Mouse (Mus musculus): ENCODE data around the gene Ankrd44. TPM values are rescaled to one million over a fixed set of nuclear protein-coding genes. Genes with fewer than 3 reads are reported as not detected.

Gene Ankrd44
- polyA plus RNA-seq, 2 experiments from 2014 or later: 157 to 185 TPM

DNA sequence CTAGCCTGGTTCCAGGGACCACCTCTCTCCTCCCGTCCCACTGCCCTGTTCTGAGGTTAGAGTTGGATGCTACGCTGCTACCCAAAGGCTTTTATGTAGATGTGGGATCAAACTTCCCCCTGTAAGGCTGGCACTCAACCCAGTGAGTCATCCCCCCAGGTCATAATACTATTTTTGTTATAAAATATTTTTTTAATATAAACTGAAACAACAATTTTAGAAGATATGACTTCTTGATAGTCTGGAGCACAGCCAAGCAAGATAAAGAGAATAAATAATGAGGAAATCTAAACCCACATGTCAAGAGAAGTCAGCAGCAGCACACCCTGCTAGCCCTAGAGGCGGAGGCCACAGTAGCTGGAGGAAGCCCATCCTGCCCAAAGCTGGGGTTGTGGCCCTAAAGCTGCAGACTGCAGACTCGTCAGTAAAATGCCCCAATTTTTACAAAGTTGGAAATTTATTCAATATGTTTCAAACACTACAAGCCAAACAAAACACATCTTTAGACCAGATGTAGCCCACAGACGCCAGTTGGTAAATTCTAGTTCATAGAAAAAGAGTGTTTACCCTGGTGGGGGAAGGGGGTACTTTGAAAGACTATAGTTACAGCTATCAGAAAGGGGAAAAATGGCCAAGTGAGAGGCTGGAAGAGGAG is 79.7 kb downstream of the Ankrd44 start:
- no peak for ATAC-seq

DNA sequence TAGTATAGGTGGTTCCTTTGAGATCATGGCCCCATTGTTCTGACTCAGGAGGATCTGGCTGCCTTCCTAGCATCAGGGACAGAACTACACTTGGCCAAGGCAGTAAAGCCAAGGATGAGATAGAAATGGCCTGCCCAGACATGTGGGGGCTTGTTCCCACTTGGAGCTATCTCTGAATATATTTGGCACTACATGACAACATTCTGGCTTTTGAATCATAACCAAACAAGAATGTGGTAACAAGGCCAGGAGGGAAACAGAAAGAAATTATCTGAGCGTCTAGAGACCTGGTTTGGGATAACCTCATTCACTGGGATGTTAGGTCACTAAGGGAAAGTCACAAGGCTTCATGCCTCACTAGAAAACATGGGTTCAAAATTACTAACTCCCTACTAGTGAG is 81.8 kb downstream of the Ankrd44 start:
- no peak for ATAC-seq

DNA sequence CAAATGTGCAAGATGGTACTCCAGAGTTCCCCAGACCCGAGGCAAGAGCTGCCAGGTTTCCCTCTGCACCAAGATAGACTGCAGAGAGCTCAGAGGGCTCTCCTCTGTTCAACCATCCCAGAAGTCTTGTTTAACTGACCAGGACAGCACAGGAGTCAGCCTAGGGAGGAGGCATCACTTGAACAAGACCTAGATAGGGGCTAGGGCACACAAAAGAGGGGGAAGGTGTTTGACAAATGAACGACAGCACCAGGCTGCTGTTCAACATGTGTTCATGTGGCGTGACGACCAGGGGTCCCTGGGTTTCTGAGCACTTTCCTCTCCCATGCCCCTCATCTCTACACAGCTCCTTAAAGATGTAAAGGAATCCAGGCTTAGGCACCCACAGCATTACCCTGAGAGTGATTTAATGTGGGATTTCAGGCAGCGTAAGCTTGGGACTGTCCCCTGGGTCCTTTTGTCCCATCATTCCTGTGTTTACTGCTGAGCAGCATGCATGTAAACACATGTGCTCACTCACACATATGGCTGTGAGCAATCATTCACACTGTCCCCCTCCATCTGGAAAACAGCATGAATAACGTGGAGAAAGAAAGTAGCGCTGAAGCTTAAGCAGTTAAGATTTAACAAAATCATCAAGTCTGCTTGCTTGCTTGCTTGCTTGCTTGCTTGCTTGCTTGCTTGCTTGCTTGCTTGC is 83.3 kb downstream of the Ankrd44 start:
- no peak for ATAC-seq

GRCm38 (mm10) chr1:54841788-54842187 is 84.4 kb downstream of the Ankrd44 start:
- peak; percentile 93 for ATAC-seq

DNA sequence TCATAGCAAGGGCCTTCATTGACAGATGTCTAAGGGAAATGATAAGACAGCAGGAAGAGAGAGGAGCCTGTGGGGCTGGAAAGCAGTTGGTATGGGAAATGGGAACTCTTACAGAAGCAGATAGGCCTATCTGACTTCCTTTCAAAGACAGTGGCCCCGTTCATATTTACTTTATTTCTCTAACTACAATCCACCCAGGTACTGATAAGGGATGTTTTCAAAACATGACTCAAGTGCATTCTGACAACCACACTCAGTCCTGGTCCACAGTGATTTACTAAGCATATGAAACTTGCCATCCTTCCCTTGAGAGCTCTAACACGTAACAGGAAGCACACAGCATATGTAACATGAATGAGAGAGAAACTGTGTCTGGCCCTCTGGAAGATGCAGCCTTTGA is 86.1 kb downstream of the Ankrd44 start:
- ATAC-seq: peak; percentile 37

DNA sequence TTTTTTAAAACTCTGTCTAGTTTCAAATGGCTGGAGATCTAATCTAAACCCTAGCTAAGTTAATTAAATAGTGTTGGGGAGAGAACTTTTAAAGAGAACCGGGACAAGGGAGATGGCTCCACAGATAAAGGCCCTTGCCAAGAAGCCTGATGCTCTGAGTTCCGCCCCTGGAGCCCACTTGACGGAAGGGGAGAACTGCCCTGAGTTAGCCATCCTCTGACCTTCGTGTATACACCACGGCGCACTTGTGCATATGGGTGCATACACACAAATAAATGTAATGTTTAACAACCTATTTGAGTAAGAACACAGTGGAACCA is 87.7 kb downstream of the Ankrd44 start:
- no peak for ATAC-seq

DNA sequence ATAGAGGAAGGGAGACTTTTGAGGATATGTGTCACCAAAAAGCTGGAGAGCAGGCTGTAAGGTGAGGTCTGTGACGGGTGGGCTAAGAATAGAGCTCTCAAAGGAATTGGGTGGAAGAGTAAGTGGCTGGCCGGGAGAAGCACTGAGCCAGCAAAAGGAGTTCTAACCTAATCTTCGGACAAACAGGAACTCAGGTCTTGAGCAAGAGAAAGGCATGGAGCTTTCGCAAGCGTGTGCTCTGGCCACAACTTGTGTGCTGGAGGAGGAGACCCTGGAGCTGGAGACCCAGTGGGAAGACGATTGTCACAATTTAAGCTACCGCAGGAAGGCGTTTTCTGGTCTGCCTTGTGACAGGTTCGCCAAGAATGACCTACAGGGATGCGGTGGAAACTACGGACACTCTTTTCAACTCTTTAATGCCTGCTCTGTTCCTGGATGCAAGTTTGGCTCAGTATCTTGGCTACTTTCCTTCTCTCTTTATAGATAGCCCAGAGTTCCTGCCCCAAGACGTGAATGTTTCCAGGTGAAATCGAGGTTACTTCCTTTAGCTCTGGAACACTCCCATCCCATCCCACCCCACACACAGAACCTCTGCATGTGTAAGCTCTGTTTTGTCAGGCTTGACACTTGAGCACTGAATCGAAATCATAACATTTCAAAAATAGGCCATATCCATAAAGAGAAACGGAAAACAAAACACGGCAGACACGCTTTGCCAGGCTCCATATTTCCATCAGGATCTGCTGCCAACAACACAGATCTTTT is 88.3 kb downstream of the Ankrd44 start:
- ATAC-seq: no peak

DNA sequence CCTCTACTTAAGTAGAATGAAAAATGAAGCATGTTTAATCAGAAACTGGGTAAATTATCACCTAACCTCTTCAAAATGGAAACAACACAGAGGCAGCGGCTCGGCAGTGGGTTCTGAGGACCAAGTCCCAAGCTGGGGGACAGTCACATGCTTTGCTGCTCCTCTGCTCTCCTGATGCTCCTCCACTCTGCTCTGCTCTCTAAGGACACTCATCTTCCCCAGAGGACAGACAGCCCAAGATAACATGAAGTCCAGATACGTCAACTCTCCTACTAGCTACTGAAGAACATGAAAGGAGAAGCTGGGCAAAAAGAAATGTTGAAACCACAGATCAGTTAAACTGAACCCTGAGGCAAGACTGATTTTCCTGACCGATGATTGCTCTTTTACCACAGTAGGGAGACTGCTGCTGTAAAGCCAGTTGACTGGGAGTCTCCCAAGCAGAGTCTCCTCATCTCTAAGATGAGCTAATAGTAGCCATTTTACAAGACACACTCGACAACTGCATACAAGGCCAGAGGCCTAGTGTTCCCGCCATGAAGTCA is 90.5 kb downstream of the Ankrd44 start:
- ATAC-seq: no peak

DNA sequence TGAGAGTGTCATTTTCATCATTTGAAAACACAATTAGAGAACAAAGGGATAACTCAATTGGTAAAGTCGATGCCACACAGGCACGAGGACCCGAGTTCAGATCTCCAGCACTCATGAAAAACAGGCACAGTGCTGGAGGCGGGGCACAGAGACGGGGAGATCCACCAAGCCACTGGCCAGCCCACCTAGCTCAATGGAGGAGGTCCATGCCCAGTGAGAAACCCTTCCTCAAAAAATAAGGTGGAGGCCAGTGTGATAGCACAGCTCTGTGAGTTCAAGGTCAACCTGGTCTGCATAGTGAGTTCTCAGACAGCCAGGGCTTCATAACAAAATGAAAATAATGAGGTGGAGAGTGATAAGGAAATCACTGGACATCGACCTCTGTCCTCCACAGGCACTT is 93.0 kb downstream of the Ankrd44 start:
- no peak for ATAC-seq

- ATAC-seq: peak; percentile 25
Observed at GRCm38 (mm10) chr1:54832765-54833164, 93.4 kb downstream of the Ankrd44 start.

- no peak for ATAC-seq
Observed at GRCm38 (mm10) chr1:54830223-54830622, 96.0 kb downstream of the Ankrd44 start.

DNA sequence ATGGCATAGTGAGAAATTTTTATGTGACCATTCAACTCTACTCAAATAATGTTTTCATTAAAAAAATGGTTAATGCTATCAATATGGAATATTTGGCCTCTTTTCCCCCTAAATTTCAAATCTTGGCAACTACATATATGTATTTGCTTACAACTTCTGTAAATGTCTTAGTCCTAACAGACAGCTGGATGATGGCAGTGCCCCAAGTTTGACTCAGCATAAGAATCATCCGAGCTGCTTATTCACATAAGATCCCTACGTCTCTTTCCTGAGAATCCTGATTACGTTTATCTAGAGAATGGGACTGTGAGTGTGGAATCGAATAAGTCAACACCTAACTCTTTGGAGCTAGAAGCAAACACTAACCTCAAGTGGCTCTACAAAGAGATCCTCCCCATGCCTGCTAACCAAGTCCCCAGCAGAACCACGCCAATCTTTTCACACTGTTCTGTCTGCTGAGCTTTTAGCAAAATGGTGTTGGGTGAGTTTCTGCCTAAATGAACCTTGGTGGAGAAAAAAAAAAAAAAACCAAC is 96.4 kb downstream of the Ankrd44 start:
- ATAC-seq: no peak

- peak; percentile 98 for ATAC-seq
Observed at GRCm38 (mm10) chr1:54827827-54828226, 98.4 kb downstream of the Ankrd44 start.

GRCm38 (mm10) chr1:54827351-54827750 is 98.8 kb downstream of the Ankrd44 start:
- no peak for ATAC-seq

GRCm38 (mm10) chr1:54826426-54826986 is 99.7 kb downstream of the Ankrd44 start:
- ATAC-seq: no peak

DNA sequence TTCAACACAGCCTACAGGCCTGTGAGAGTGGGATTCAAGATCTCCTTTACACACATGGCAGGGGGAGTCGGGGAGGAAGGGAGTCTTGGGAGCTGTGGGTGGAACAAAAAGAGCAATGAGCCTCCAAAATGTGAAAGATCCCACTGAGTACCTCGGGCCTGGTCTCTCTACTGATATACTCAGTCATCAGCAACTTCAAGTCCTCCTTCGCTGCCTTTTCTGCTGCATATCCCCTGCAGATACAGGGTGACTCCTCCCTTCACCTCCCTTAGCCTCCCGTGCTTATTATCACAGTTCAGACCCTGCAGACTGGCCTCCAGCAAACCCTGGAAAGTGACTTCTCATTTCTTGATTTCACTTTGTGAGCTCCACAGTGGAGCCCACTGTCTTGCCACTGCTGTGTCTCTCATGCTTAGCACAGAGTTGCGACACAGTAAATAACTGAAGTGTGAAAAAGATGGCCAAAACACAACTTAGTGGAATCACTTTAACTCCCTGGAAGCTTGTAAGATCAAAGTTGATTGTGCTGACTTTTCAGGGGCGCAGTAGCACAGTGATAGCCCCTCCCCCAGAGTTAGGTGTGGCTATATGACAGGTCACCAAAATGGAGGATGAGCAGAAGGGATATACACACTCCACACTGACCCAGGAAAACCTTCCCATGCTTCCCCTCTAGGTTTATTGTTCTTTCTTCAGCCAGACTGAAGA is 100.3 kb downstream of the Ankrd44 start:
- no peak for ATAC-seq

DNA sequence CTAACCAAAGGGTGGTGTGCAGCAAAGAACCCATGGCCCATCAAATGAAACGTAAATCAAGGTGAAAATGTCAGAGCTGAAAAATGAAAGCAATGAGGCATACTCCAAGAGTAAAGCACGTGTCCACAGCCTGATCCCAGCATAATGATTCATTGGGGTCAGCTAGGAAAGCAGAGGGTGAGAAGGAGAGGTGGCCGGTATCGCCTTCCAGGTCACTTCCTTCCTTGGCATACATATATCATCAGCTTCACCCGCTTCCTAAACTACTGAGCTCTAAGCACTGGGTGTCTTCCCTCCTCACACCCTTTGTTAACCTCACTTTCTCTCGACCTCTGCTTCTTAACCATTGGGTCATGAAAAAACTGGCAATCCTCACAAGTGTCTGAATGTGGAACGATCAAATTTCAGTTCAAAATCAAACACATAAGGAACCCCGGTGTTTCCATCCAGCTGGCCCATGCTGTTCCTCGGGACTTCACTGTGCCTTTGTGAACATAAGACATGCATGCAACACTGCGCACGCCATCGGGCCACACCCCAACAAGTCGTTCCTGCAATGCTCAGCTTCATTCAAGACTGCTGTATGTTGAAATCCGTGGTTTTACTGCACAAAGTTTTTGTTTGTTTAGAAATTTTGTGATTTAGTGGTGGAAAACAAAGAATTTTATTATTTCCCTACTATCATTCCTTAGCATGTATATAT is 101.9 kb downstream of the Ankrd44 start:
- no peak for ATAC-seq

- ATAC-seq: no peak
Observed at GRCm38 (mm10) chr1:54821797-54822196, 104.4 kb downstream of the Ankrd44 start.

DNA sequence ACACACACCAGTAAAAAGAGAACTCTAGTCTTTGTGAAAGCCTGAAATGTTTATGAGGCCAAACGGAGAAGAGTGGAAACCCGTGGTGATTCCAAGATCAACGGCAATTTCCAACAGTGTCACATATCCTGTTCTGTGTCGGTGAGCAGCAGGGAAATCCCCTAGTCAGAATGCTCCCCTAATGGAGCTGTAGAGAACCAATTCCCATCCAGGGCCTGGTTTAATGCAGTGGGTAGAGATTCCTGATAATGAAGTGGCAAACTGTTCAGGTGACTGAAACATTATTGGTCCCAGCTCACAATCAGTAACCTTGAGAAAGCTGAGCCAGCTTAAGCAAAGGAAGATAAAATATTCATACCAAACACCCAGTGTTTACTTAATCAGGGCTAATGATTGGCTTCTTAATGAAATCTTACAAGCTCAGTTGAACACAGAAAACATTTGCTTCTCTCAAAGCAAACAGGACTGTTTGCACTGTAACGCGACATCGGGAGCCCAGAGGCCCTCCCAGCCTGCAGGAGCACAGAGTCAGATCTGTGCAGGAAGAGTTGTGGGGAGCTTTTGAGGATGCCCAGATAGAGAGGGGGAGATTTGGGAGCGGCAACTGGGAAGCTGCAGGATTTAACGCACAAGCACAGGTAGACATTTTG is 110.9 kb downstream of the Ankrd44 start:
- peak; percentile 68 for ATAC-seq

DNA sequence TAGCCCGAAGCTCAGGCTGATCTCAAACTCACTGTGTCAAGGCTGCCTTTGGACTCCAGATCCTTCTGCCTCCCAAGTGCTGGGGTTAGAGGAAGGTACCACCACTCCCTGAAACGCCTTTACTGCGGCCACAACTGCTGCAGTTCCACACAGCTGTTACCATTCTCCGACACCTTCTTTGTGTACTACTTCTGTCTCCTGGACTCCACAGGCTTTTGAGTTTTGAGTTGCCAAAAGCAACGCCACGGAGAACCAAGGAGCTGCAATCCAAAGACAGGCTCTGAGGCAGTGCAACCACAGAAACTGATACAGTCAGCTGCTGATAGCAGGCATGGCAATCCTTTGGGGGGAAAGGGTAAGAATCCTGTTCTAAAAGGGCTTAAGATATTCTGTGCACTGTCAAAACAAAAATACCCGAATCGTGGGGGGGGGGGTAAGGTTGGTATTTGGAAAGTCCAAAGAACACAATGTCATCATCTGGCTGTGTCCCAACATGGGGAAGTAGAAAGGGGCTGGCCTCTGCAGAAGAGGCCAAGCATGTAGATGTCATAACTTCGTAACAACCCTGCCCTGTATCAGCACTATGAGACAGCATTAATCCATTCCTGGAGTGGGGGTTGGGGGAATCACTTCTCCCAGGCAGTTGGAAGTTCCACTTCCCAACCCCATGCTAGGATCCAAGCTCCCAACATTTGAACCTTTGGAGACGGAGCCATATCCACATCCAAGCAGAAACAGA is 116.2 kb downstream of the Ankrd44 start:
- no peak for ATAC-seq
